Mouse (Mus musculus): ENCODE measurements at regions not wholly inside any gene's neighbourhood (a gene's known extent, or its start where the extent isn't known, plus 50 kb on each side); places are given as distances from the start of the nearest gene placed in this dataset.

GRCm38 (mm10) chr11:65638211-65638610 is 149.9 kb downstream of the Map2k4 start:
- no peak for DNase-seq (ENCODE audit: low spot score)

GRCm38 (mm10) chr11:65637206-65637605 is 150.9 kb downstream of the Map2k4 start:
- no peak for DNase-seq (ENCODE audit: low spot score)

- no peak for DNase-seq (ENCODE audit: low spot score)
Observed at GRCm38 (mm10) chr11:65635307-65635706, 152.8 kb downstream of the Map2k4 start.

GRCm38 (mm10) chr11:65631164-65631563 is 156.9 kb downstream of the Map2k4 start:
- no peak for DNase-seq (ENCODE audit: low spot score)

GRCm38 (mm10) chr11:65630436-65630835 is 157.7 kb downstream of the Map2k4 start:
- no peak for DNase-seq (ENCODE audit: low spot score)

- no peak for DNase-seq (ENCODE audit: low spot score)
Observed at GRCm38 (mm10) chr11:65629320-65629719, 158.8 kb downstream of the Map2k4 start.

GRCm38 (mm10) chr11:65618976-65619375 is 169.1 kb downstream of the Map2k4 start:
- no peak for DNase-seq (ENCODE audit: low spot score)

- DNase-seq (ENCODE audit: low spot score): no peak
Observed at GRCm38 (mm10) chr11:65610536-65610935, 177.6 kb downstream of the Map2k4 start.

GRCm38 (mm10) chr11:65609056-65609455 is 179.0 kb downstream of the Map2k4 start:
- DNase-seq (ENCODE audit: low spot score): no peak

GRCm38 (mm10) chr11:65597298-65598076 is 190.6 kb downstream of the Map2k4 start:
- DNase-seq (ENCODE audit: low spot score): no peak

- DNase-seq (ENCODE audit: low spot score): no peak
Observed at GRCm38 (mm10) chr11:65588491-65588890, 199.6 kb downstream of the Map2k4 start.

- DNase-seq (ENCODE audit: low spot score): no peak
Observed at GRCm38 (mm10) chr11:65567831-65568230, 220.3 kb downstream of the Map2k4 start.

- DNase-seq (ENCODE audit: low spot score): no peak
Observed at GRCm38 (mm10) chr11:65558236-65558635, 229.9 kb downstream of the Map2k4 start.

GRCm38 (mm10) chr11:65551073-65551472 is 237.0 kb downstream of the Map2k4 start:
- no peak for DNase-seq (ENCODE audit: low spot score)

GRCm38 (mm10) chr11:65544281-65544680 is 243.8 kb downstream of the Map2k4 start:
- no peak for DNase-seq (ENCODE audit: low spot score)

GRCm38 (mm10) chr11:65543581-65543980 is 244.5 kb downstream of the Map2k4 start:
- DNase-seq (ENCODE audit: low spot score): no peak

- DNase-seq (ENCODE audit: low spot score): no peak
Observed at GRCm38 (mm10) chr11:65537046-65537630, 251.0 kb downstream of the Map2k4 start.

- DNase-seq (ENCODE audit: low spot score): no peak
Observed at GRCm38 (mm10) chr11:65535726-65536442, 252.2 kb downstream of the Map2k4 start.

GRCm38 (mm10) chr11:65530744-65531143 is 257.4 kb downstream of the Map2k4 start:
- no peak for DNase-seq (ENCODE audit: low spot score)

- no peak for DNase-seq (ENCODE audit: low spot score)
Observed at GRCm38 (mm10) chr11:65505106-65505865, 235.5 kb upstream of the Myocd start.

GRCm38 (mm10) chr11:65497979-65498378 is 228.2 kb upstream of the Myocd start:
- DNase-seq (ENCODE audit: low spot score): no peak

- DNase-seq (ENCODE audit: low spot score): no peak
Observed at GRCm38 (mm10) chr11:65497415-65497814, 227.6 kb upstream of the Myocd start.
